Mouse (Mus musculus) stomach, embryonic 15.5 days (tissue): ENCODE results near the gene Gal3st2b. TPM values are rescaled to one million over a fixed set of nuclear protein-coding genes. Genes with fewer than 3 reads are reported as not detected.
"Not testable (repeated sequence)": the region's sequence is repeated elsewhere in the genome, so short reads cannot be mapped to it uniquely, and the experiment has no call there.

ENCODE experiments used
- ATAC-seq: fragments of 200-750 bp; cut with Nextera tagmentation; 2 replicates; pipeline ENCODE4 v1.8.0; 2017; ENCODE audit warnings: low read depth, moderate number of reproducible peaks, moderate TSS enrichment; ENCODE audit not compliant: insufficient read depth, low FRiP score
- H3K27ac ChIP-seq: fragments of 300-500 bp; sonication (generic); 2 replicates; pipeline ENCODE4 v1.5.1; 2015; ENCODE audit warnings: mild to moderate bottlenecking, inconsistent platforms
- H3K27me3 ChIP-seq: fragments of 300-500 bp; sonication (generic); replicated peaks from 2 replicates; pipeline ENCODE4 v1.6.1; 2015; ENCODE audit warnings: inconsistent platforms
- H3K36me3 ChIP-seq: fragments of 300-500 bp; sonication (generic); 2 replicates; pipeline ENCODE4 v1.6.1; 2015; ENCODE audit warnings: inconsistent platforms
- H3K4me1 ChIP-seq: fragments of 300-500 bp; sonication (generic); 2 replicates; pipeline ENCODE4 v1.6.1; 2015; ENCODE audit warnings: inconsistent platforms
- H3K4me2 ChIP-seq: fragments of 300-500 bp; sonication (generic); 2 replicates; pipeline ENCODE4 v1.6.1; 2015; ENCODE audit warnings: mild to moderate bottlenecking, inconsistent platforms
- H3K4me3 ChIP-seq: fragments of 300-500 bp; sonication (generic); replicated peaks from 2 replicates; pipeline ENCODE4 v1.5.1; 2015; ENCODE audit warnings: inconsistent platforms
- H3K9ac ChIP-seq: fragments of 300-500 bp; sonication (generic); 2 replicates; pipeline ENCODE4 v1.6.1; 2015; ENCODE audit warnings: inconsistent platforms
- H3K9me3 ChIP-seq: fragments of 300-500 bp; sonication (generic); 2 replicates; pipeline ENCODE4 v1.6.1; 2016; ENCODE audit warnings: inconsistent platforms
- WGBS: fragments of 180-500 bp; shearing (Covaris S2); methylation state at CpG from one replicate; pipeline ENCODE4 v1.1.7; 2015; 5-methylcytosine and 5-hydroxymethylcytosine counted together
- polyA plus RNA-seq: library from polyadenylated mRNA; unstranded; fragments of >200 nt; fragmentation: Nextera tagmentation; extraction: Ambion mirVana; gene quantifications from 2 replicates; pipeline ENCODE4 v1.2.1, GENCODE M21; 2015

Gene Gal3st2b
- polyA plus RNA-seq, 1 experiment from 2014 or later = 0.08 TPM

GRCm38 (mm10) chr1:93922609-93923008 is 4.5 kb downstream of the Gal3st2b start:
- WGBS = 78% methylated on average over 3 of the region's 3 CpGs
- H3K9me3 ChIP-seq, H3K4me1 ChIP-seq, H3K36me3 ChIP-seq, H3K27me3 ChIP-seq, H3K27ac ChIP-seq, H3K9ac ChIP-seq, H3K4me2 ChIP-seq, H3K4me3 ChIP-seq, ATAC-seq: not testable (repeated sequence)

- WGBS = 43% methylated on average over 2 of the region's 2 CpGs
- H3K27ac ChIP-seq, H3K36me3 ChIP-seq, H3K4me3 ChIP-seq, H3K9ac ChIP-seq, H3K27me3 ChIP-seq, H3K4me1 ChIP-seq, ATAC-seq, H3K9me3 ChIP-seq, H3K4me2 ChIP-seq: not testable (repeated sequence)
Measured at GRCm38 (mm10) chr1:93923098-93923497, 5.0 kb downstream of the Gal3st2b start.

GRCm38 (mm10) chr1:93935378-93935777 is 17.3 kb downstream of the Gal3st2b start:
- not testable (repeated sequence) for H3K9ac ChIP-seq, H3K4me3 ChIP-seq, H3K4me2 ChIP-seq, H3K4me1 ChIP-seq, H3K27ac ChIP-seq, H3K36me3 ChIP-seq, ATAC-seq, H3K9me3 ChIP-seq, H3K27me3 ChIP-seq
- WGBS = 67% methylated on average over 1 of the region's 1 CpGs

GRCm38 (mm10) chr1:93937807-93938206 is 19.7 kb downstream of the Gal3st2b start:
- H3K4me2 ChIP-seq, H3K36me3 ChIP-seq, H3K4me3 ChIP-seq, H3K9ac ChIP-seq, H3K4me1 ChIP-seq, H3K27me3 ChIP-seq, ATAC-seq, H3K27ac ChIP-seq, H3K9me3 ChIP-seq: not testable (repeated sequence)
- WGBS = 50% methylated on average over 1 of the region's 1 CpGs

- ATAC-seq, H3K4me3 ChIP-seq, H3K27ac ChIP-seq, H3K4me1 ChIP-seq, H3K27me3 ChIP-seq, H3K4me2 ChIP-seq, H3K9ac ChIP-seq, H3K36me3 ChIP-seq, H3K9me3 ChIP-seq: not testable (repeated sequence)
- 83% methylated on average over 7 of the region's 7 CpGs for WGBS
Measured at GRCm38 (mm10) chr1:93938415-93938814, 20.3 kb downstream of the Gal3st2b start.

- not testable (repeated sequence) for H3K9ac ChIP-seq, H3K27me3 ChIP-seq, H3K4me1 ChIP-seq, H3K27ac ChIP-seq, H3K4me3 ChIP-seq, H3K36me3 ChIP-seq, H3K9me3 ChIP-seq, H3K4me2 ChIP-seq
- ATAC-seq = peak; percentile 60; the same call in 1 of the 2 replicates
- WGBS = no CpG with 5 or more reads among the region's 11 CpGs
Measured at GRCm38 (mm10) chr1:93949087-93949486, 31.0 kb downstream of the Gal3st2b start.

GRCm38 (mm10) chr1:93966489-93966888 is 48.4 kb downstream of the Gal3st2b start:
- not testable (repeated sequence) for H3K27me3 ChIP-seq, H3K4me1 ChIP-seq, ATAC-seq, H3K9me3 ChIP-seq, H3K4me2 ChIP-seq, H3K36me3 ChIP-seq, H3K4me3 ChIP-seq, H3K9ac ChIP-seq, H3K27ac ChIP-seq
- no CpG with 5 or more reads among the region's 1 CpGs for WGBS

GRCm38 (mm10) chr1:93970380-93970779 is 52.3 kb downstream of the Gal3st2b start:
- H3K27me3 ChIP-seq = not testable (repeated sequence)

GRCm38 (mm10) chr1:93970797-93971196 is 52.7 kb downstream of the Gal3st2b start:
- H3K27me3 ChIP-seq, H3K4me3 ChIP-seq, H3K4me1 ChIP-seq, H3K9me3 ChIP-seq, H3K9ac ChIP-seq, ATAC-seq, H3K4me2 ChIP-seq, H3K27ac ChIP-seq, H3K36me3 ChIP-seq: not testable (repeated sequence)
- WGBS = no CpG with 5 or more reads among the region's 4 CpGs

More at GRCm38 (mm10) chr1:93970380-93970779, 52.3 kb downstream of the Gal3st2b start:
- H3K4me1 ChIP-seq, ATAC-seq, H3K4me2 ChIP-seq, H3K4me3 ChIP-seq, H3K27ac ChIP-seq, H3K9me3 ChIP-seq, H3K36me3 ChIP-seq, H3K9ac ChIP-seq: not testable (repeated sequence)
- WGBS = 80% methylated on average over 3 of the region's 5 CpGs

- not testable (repeated sequence) for H3K27me3 ChIP-seq, ATAC-seq, H3K9me3 ChIP-seq, H3K4me3 ChIP-seq, H3K27ac ChIP-seq, H3K4me1 ChIP-seq, H3K9ac ChIP-seq, H3K36me3 ChIP-seq, H3K4me2 ChIP-seq
- WGBS = 87% methylated on average over 3 of the region's 4 CpGs
Measured at GRCm38 (mm10) chr1:93975764-93976163, 57.7 kb downstream of the Gal3st2b start.

- H3K4me1 ChIP-seq, H3K27ac ChIP-seq, H3K4me3 ChIP-seq, H3K4me2 ChIP-seq, H3K9me3 ChIP-seq, H3K9ac ChIP-seq, H3K36me3 ChIP-seq, H3K27me3 ChIP-seq, ATAC-seq: not testable (repeated sequence)
- WGBS = no CpG with 5 or more reads among the region's 7 CpGs
Measured at GRCm38 (mm10) chr1:93978287-93978686, 60.2 kb downstream of the Gal3st2b start.

- H3K4me1 ChIP-seq, H3K9ac ChIP-seq, H3K4me2 ChIP-seq, H3K36me3 ChIP-seq, H3K4me3 ChIP-seq, H3K27me3 ChIP-seq, H3K27ac ChIP-seq, ATAC-seq, H3K9me3 ChIP-seq: not testable (repeated sequence)
- WGBS = no CpG with 5 or more reads among the region's 2 CpGs
Measured at GRCm38 (mm10) chr1:93980932-93981331, 62.8 kb downstream of the Gal3st2b start.

GRCm38 (mm10) chr1:93986167-93986566 is 68.1 kb downstream of the Gal3st2b start:
- ATAC-seq = no peak
- Histone ChIP-seq H3K4me2 (no peak overlapping the region), H3K9me3 (no peaks in the 10 kb centered on the region), H3K4me1 (no peaks in the 10 kb centered on the region), H3K27ac (no peak overlapping the region), H3K36me3 (no peaks in the 10 kb centered on the region), H3K9ac (no peak overlapping the region), H3K4me3 (no peak overlapping the region), H3K27me3 (no peaks in the 10 kb centered on the region)
- 72% methylated on average over 3 of the region's 3 CpGs for whole genome bisulfite sequencing
